ENCODE assay signal across 28 mouse cellular contexts in the genomic region with DNA sequence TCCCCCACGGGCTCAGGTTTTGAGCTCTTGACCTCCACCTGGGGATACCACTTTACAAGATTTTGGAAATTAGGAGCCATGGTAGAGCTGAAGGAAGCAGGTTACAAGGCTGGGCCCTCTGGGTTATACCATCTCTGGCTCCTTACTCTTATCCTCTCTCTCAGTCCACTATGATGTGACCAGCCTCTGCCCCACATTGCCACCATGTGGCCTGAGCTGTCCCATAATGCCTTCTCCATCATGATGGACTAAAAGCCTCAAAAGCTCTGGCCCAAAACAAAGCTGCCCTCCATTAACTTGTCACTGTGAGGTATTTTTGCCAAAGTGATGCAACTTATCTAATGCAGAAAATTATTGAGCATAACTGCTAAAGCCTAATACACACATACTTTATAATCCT. TPM values are rescaled to one million over a fixed set of nuclear protein-coding genes. Genes with fewer than 3 reads are reported as not detected.
DNase-seq lines count a peak whose midpoint lies in the region; ATAC-seq and TF ChIP-seq lines count a peak whose summit lies in the region.
"Had no signal": no experiment of that assay in that cellular context is flagged by ENCODE, and none has a peak within 500 bp of the region (broad histone marks: within the 10 kb centered on the region; RNA-seq: fewer than 3 reads in every experiment).

No protein-coding gene starts in this region.

- no peaks in the 10 kb centered on the region for H3K9me3 ChIP-seq in heart, postnatal 0 days (replicated peaks; ENCODE audit: control insufficient read depth, low read length)
- H3K9me3 ChIP-seq in heart, embryonic 11.5 days (replicated peaks; ENCODE audit: control insufficient read depth, low read length), result no peaks in the 10 kb centered on the region
- H3K9me3 ChIP-seq in midbrain, embryonic 10.5 days (replicated peaks), result no peaks in the 10 kb centered on the region
- H3K9me3 ChIP-seq: embryonic facial prominence, embryonic 13.5 days; forebrain, embryonic 10.5 days; heart, embryonic 15.5 days; hindbrain, embryonic 12.5 days; neural tube, embryonic 12.5 days had no signal

- peak; percentile 16; the same call in 1 of the 2 replicates for TF ChIP-seq CTCF in heart, postnatal 0 days (IDR thresholded peaks at IDR 0.05; ENCODE audit: low read depth)
- peak; percentile 38 for TF ChIP-seq CTCF in layer of hippocampus, adult 2 months (conservative IDR thresholded peaks at IDR 0.05)

- no peaks in the 10 kb centered on the region for H3K4me1 ChIP-seq in heart, postnatal 0 days (ENCODE audit: control insufficient read depth, insufficient read depth)
- no peaks in the 10 kb centered on the region for H3K4me1 ChIP-seq in heart, embryonic 11.5 days (ENCODE audit: control insufficient read depth, insufficient read depth, low read length)
- no peaks in the 10 kb centered on the region for H3K4me1 ChIP-seq in midbrain, embryonic 10.5 days
- H3K4me1 ChIP-seq: forebrain, embryonic 10.5 days; heart, embryonic 15.5 days; hindbrain, embryonic 12.5 days; neural tube, embryonic 12.5 days had no signal

- no peak for TF ChIP-seq EP300 in heart, postnatal 0 days (IDR thresholded peaks at IDR 0.05; ENCODE audit: low read depth)

- H3K36me3 ChIP-seq in heart, postnatal 0 days (replicated peaks; ENCODE audit: control insufficient read depth, insufficient read depth, low read length), result no peaks in the 10 kb centered on the region
- H3K36me3 ChIP-seq in heart, embryonic 11.5 days (ENCODE audit: control insufficient read depth, insufficient read depth, low read length), result no peaks in the 10 kb centered on the region
- no peaks in the 10 kb centered on the region for H3K36me3 ChIP-seq in midbrain, embryonic 10.5 days
- H3K36me3 ChIP-seq: embryonic facial prominence, embryonic 13.5 days; forebrain, embryonic 10.5 days; heart, embryonic 15.5 days; hindbrain, embryonic 12.5 days; neural tube, embryonic 12.5 days had no signal

- no peaks in the 10 kb centered on the region for H3K27me3 ChIP-seq in heart, postnatal 0 days (ENCODE audit: control insufficient read depth, insufficient read depth, low read length)
- no peaks in the 10 kb centered on the region for H3K27me3 ChIP-seq in heart, embryonic 11.5 days (ENCODE audit: control insufficient read depth, insufficient read depth, low read length)
- H3K27me3 ChIP-seq in midbrain, embryonic 10.5 days (ENCODE audit: low read depth, poor library complexity, severe bottlenecking), result no peaks in the 10 kb centered on the region
- H3K27me3 ChIP-seq: embryonic facial prominence, embryonic 13.5 days; heart, embryonic 15.5 days; hindbrain, embryonic 12.5 days; neural tube, embryonic 12.5 days had no signal

- 88% methylated on average over 1 of the region's 1 CpGs for whole genome bisulfite sequencing in heart, postnatal 0 days
- WGBS in heart, embryonic 11.5 days (ENCODE audit: insufficient replicate concordance), result 88% methylated on average over 1 of the region's 1 CpGs
- WGBS in midbrain, embryonic 10.5 days, result 86% methylated on average over 1 of the region's 1 CpGs

- H3K4me3 ChIP-seq in heart, postnatal 0 days (ENCODE audit: low read depth, low read length), result no peak overlapping the region
- H3K4me3 ChIP-seq in heart, embryonic 11.5 days (ENCODE audit: low read depth, low read length), result no peak overlapping the region
- H3K4me3 ChIP-seq in layer of hippocampus, adult 2 months, result no peak overlapping the region
- no peak overlapping the region for H3K4me3 ChIP-seq in midbrain, embryonic 10.5 days
- H3K4me3 ChIP-seq: embryonic facial prominence, embryonic 13.5 days; forebrain, embryonic 10.5 days; heart, embryonic 15.5 days; hindbrain, embryonic 12.5 days; neural tube, embryonic 12.5 days had no signal

- H3K4me2 ChIP-seq in heart, postnatal 0 days (ENCODE audit: low read depth, low read length), result no peak overlapping the region
- no peak overlapping the region for H3K4me2 ChIP-seq in heart, embryonic 11.5 days
- H3K4me2 ChIP-seq: embryonic facial prominence, embryonic 13.5 days; heart, embryonic 15.5 days; hindbrain, embryonic 12.5 days; neural tube, embryonic 12.5 days had no signal

- DNase-seq in heart, postnatal 0 days (ENCODE audit: low spot score), result no peak
- DNase-seq in layer of hippocampus, adult 2 months (ENCODE audit: low spot score in 2 of 2), result no peak
- DNase-seq in layer of hippocampus, adult 11-12 months (ENCODE audit: low spot score), result no peak
- DNase-seq in adrenal gland, adult 8-10 months, result peak; percentile 11
- peak; percentile 7 for DNase-seq in lung, postnatal 36 days
- DNase-seq in embryo, embryonic 9.5 days (ENCODE audit: extremely low spot score), result no peak
- no peak for DNase-seq in midbrain, embryonic 10.5 days (ENCODE audit: low spot score)
- DNase-seq: cerebellum, adult 11-12 months; left cerebral cortex, postnatal 4 days; right cerebral cortex, postnatal 25 days; thymus, adult 18-20 months had no signal

- H3K27ac ChIP-seq in heart, postnatal 0 days (ENCODE audit: low read depth), result no peak overlapping the region
- no peak overlapping the region for H3K27ac ChIP-seq in heart, embryonic 11.5 days (ENCODE audit: low read depth, low read length)
- no peak overlapping the region for H3K27ac ChIP-seq in layer of hippocampus, adult 2 months
- H3K27ac ChIP-seq in midbrain, embryonic 10.5 days (replicated peaks), result no peak overlapping the region
- H3K27ac ChIP-seq: embryonic facial prominence, embryonic 13.5 days; forebrain, embryonic 10.5 days; heart, embryonic 15.5 days; hindbrain, embryonic 12.5 days; liver, embryonic 14.5 days; neural tube, embryonic 12.5 days had no signal

- ATAC-seq in heart, postnatal 0 days (ENCODE audit: insufficient read depth, low read depth), result no peak
- ATAC-seq in heart, embryonic 11.5 days (replicated peaks; ENCODE audit: insufficient number of reproducible peaks, low FRiP score, low TSS enrichment), result no peak
- ATAC-seq: intestine, embryonic 16.5 days had no signal

- H3K9ac ChIP-seq in heart, postnatal 0 days (replicated peaks; ENCODE audit: low read depth, low read length), result no peak overlapping the region
- H3K9ac ChIP-seq in heart, embryonic 11.5 days (ENCODE audit: low read depth, low read length), result no peak overlapping the region
- H3K9ac ChIP-seq: embryonic facial prominence, embryonic 13.5 days; heart, embryonic 15.5 days; hindbrain, embryonic 12.5 days; liver, embryonic 14.5 days; neural tube, embryonic 12.5 days had no signal

RNA-seq across cellular contexts. Expression of a gene that starts 6.3 kb away (rescaled TPM):
- total RNA-seq in heart, postnatal 0 days (2014; rRNA removed; ENCODE audit: low replicate concordance), result not detected in 2 replicates
- polyA plus RNA-seq in heart, postnatal 0 days (2015; fragmentation: Nextera tagmentation; extraction: Ambion mirVana), result not detected in 2 replicates
- not detected in 2 replicates for polyA plus RNA-seq in heart, embryonic 11.5 days (2014; fragmentation: Nextera tagmentation; extraction: Ambion mirVana)
- total RNA-seq in layer of hippocampus, adult 2 months (2021), result not detected
- not detected for total RNA-seq in adrenal gland, adult 8-10 months (2022)
- polyA plus RNA-seq in midbrain, embryonic 10.5 days (2016; fragmentation: Nextera tagmentation; extraction: Ambion mirVana), result not detected in 2 replicates
- total RNA-seq: common myeloid progenitor, adult 5-6 weeks; layer of hippocampus, postnatal 25 days; left cerebral cortex, postnatal 4 days; megakaryocyte, adult 5-6 weeks; midbrain, postnatal 0 days had no signal
- polyA plus RNA-seq: brain, embryonic 14.5 days; C2C12; forebrain, embryonic 10.5 days; frontal cortex, adult 2 months; gonadal fat pad, adult 2 months; heart, embryonic 15.5 days; hindbrain, embryonic 12.5 days; intestine, embryonic 16.5 days; liver, embryonic 14.5 days; neural tube, embryonic 12.5 days; urinary bladder, adult 2 months had no signal

Comparison
In these comparisons a context has a peak if more than half of its experiments do, and no peak if none do; other contexts are left out.
1. DNase-seq: peak in adrenal gland, adult 8-10 months (single experiment) and lung, postnatal 36 days (single experiment); none in heart, postnatal 0 days (single experiment), layer of hippocampus, adult 2 months (0 of 2), layer of hippocampus, adult 11-12 months (single experiment), embryo, embryonic 9.5 days (single experiment) and midbrain, embryonic 10.5 days (single experiment).